Mouse (Mus musculus): ENCODE measurements around the gene Rasgrf2.

DNA sequence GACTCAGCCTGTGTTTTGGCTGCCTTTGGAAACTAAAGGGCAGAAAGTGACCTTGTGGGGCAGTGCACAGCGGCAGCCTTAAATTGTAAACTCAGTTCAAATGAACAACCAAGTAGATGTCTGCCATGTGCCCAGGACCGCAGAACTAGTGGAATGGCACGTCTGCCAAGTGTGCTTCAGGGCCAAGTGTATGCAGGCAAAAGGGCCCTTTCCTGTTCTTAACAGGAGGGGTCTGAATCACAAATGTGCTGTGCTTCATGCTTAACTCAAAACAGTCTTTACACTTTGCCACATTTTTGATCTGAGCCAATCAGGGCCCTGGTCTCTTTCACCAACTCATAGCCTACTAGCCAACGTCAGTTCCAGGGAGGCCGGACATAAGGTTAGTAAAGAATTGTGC is 212.7 kb downstream of the Rasgrf2 start:
- TF ChIP-seq POLR2A (IDR thresholded peaks at IDR 0.05; ENCODE audit: borderline replicate concordance, low read depth, low read length) (no peak), CTCF (IDR thresholded peaks at IDR 0.05; ENCODE audit: low read depth, low read length) (no peak)
